Mouse (Mus musculus): ENCODE data around the gene Ltbp1.

The Ltbp1 gene

DNA sequence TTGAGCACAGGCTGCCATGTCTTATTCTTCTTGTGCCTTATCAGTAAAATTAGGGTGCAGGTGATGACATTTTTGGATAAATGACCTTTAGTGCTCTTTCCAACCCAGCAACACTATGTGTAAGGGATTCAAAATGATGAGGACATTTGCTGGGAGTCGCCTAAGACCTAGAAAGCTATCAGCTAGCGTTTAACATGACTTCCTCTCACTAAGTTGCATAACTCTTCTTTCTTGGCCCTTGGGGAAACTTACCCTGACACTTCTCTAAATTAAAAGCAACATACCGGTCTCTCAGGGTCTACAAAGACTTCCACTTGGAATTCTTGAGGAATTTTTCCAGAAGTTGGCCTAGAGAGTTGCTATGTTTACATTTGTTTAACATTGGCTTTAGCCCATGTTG is 348.0 kb downstream of the Ltbp1 start:
- DNase-seq (ENCODE audit: low spot score in 2 of 2) = no peak

- DNase-seq (ENCODE audit: low spot score in 2 of 2) = no peak
Observed at GRCm38 (mm10) chr17:75355431-75355830, 350.1 kb downstream of the Ltbp1 start.

DNA sequence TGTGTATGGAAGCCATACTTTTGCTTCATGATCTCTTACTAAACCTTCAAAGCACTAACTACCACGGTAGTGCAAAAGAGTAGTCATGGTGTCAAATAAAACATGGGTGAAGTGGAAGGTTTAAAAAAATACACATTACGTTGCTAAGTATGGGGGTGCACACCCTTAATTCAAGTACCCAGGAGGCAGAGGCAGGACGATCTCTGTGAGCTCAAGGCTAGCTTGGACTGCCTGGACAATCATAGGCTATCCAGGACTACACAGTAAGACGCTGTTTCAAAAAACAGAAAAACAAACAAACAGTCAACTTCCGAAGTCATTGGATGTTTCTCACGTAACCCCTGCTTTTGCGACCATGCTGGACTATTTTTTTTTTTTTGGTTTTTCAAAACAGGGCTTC is 354.7 kb downstream of the Ltbp1 start:
- no peak for DNase-seq (ENCODE audit: low spot score in 2 of 2)

- DNase-seq (ENCODE audit: low spot score in 2 of 2) = no peak
Observed at GRCm38 (mm10) chr17:75366332-75366731, 361.0 kb downstream of the Ltbp1 start.

DNA sequence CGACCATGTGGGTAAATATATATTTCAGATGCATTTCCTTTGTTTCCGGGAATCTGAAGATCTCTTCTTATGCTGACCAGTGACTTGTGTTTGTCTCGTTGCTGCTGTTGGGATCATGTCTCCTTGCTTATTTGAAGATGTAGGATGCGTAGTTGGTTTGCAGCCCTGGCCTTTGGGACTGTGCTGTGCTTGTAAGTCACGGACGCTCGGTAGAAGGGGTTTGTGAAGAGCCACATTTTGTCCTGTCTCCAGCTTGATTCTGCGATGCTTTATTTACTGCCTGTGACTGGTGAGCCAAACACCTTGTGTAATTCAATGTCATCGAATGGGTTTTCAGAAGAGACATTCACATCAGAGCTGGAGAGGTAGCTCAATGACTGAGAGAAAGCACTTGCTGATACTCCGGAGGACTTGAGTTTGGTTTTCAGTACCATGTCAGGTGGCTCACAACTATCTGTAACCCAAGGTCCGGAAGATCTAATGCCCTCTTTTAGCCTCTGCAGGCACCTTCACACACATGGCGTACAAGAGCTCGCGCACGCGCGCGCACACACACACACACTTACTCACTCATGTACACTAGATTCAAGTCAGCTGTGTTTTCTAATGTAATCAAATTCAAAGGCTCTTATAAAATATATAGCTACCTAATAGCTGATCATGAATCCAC is 362.3 kb downstream of the Ltbp1 start:
- DNase-seq (ENCODE audit: low spot score in 2 of 2) = no peak

GRCm38 (mm10) chr17:75368580-75368979 is 363.2 kb downstream of the Ltbp1 start:
- DNase-seq (ENCODE audit: low spot score in 2 of 2) = no peak

DNA sequence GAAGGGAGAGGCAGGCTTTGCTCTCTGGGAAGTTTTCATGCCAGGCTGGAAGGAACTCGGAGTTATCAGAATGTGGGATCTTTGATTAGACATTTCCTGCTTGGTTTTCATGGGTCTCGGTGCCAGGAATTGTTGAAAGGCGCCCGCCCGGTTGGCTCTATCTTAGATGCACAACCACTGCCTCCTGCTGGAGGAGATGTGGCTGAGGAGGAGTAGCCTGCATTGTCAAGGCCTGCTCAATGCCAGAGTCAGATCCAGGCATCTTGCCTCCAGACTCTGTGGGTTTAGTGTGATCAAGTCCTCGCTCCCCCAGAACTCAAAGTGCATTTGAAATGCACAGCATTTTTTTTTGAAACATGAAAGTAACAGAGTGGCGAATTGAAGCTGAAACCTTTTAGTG is 364.0 kb downstream of the Ltbp1 start:
- DNase-seq (ENCODE audit: low spot score in 2 of 2) = no peak

GRCm38 (mm10) chr17:75370120-75370519 is 364.8 kb downstream of the Ltbp1 start:
- peak in 1 of 2 experiments; percentile 35 for DNase-seq (ENCODE audit: low spot score in 2 of 2)

DNA sequence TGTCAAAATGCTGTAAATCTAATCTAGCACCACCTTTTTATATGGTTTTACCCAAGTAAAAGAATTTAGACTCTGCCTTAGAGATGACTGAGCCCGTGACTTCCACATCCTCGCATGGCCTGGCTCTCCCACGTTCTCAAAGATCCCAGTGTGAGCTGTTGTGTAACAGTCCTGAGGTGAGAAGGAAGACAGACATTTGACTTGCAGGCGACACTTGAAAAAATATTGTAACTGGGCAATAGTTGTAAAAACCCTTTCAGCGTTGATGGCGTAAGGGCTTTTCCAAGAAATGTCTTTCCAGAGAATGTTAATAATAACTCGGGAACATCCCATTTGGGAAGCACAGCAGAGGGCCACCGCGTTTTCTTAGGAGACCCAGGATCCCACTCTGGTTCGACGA is 366.3 kb downstream of the Ltbp1 start:
- DNase-seq (ENCODE audit: low spot score in 2 of 2) = no peak

DNA sequence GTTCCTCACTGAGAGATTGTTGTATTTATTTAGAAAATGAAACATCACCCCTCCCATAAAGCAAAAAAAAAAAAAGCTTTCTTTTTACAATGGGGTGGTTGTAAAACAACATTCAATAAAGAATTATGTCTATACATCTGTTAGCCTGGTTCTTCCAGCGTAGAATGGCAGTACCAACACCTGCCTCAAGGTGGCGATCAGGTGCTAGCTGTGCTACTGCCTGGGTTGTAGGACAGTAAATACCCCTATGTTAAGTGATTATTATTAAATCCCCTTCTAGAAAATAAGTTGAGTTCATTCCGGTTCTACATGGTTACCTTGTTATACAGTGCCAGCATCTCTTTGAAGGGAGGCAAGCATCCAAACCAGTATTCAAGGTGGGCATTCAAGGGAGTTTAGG is 367.0 kb downstream of the Ltbp1 start:
- peak; percentile 58 to 79 for DNase-seq (ENCODE audit: low spot score in 2 of 2)

GRCm38 (mm10) chr17:75374287-75375024 is 369.1 kb downstream of the Ltbp1 start:
- DNase-seq (ENCODE audit: low spot score in 2 of 2) = no peak

DNA sequence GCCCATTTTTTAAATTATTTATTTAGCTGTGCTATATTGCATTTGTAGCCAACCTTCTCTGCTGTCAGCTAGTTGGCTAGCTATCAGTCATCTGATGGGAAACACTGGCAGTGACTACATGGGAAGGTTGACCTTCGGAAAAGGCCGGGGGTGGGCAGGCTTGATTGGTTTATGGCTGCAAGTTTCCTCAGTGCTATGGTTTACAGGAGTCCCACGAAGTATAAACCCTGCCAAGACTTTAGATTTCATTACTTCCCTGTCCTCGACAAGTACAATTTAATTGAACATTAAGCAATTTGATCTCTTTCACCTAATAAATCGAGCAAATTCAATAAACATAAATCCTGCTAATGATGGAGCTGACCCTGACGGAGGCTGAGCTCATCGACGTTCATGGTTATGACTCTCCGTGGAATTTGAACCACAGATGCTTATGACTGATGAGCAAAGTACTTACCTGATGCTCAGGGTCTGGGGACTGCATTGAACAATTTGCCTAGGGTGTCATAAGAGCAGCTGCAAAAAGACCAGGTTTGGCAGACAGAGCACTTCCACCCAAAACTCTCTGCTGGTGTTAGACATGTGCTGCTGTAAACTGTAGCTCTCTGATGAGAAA is 373.0 kb downstream of the Ltbp1 start:
- no peak for DNase-seq (ENCODE audit: low spot score in 2 of 2)

DNA sequence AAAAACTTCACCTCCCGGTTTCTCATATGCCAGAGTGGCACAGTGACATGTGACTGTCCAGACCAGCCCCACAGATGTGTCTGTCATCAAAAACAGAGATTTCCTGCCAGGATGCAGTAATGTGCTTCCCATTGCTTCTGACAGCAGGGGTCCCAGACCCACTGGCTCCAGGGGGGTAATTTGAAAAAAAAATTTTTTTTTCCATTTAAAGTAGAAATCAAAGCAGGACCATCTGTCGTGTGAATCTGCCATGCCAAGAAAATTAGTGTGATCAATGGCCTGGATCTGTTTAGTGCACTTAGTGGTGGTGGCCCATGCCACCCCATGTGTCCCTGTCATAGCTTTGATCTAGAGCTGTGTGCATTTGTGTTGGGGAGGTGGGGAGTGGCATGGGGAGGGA is 374.8 kb downstream of the Ltbp1 start:
- DNase-seq (ENCODE audit: low spot score in 2 of 2) = no peak

DNA sequence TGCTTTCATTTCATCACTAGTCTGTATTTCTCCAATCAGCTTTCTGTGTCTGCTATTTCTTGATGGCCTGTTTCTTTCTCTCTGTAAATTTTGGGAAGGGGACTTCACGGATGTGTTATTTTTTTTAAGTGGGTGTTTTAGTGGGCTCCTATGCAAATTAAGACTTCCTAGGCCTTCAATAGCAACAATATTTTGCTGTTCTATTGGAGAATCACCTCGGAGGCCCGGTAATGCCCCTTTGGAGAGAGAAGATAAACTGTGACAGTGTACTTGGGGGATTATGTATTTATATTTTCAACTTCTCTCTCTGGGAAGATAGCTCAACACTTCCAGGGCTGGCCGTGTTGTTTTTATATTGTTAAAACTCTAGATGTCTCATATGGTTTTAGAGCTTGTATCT is 383.0 kb downstream of the Ltbp1 start:
- no peak for DNase-seq (ENCODE audit: low spot score in 2 of 2)

GRCm38 (mm10) chr17:75390142-75390541 is 384.8 kb downstream of the Ltbp1 start:
- DNase-seq (ENCODE audit: low spot score in 2 of 2) = no peak

- no peak for DNase-seq (ENCODE audit: low spot score in 2 of 2)
Observed at GRCm38 (mm10) chr17:75391429-75392192, 386.2 kb downstream of the Ltbp1 start.

- DNase-seq (ENCODE audit: low spot score in 2 of 2) = no peak
Observed at GRCm38 (mm10) chr17:75406405-75406804, 401.0 kb downstream of the Ltbp1 start.

GRCm38 (mm10) chr17:75416861-75417260 is 411.5 kb downstream of the Ltbp1 start:
- DNase-seq (ENCODE audit: low spot score in 2 of 2) = no peak

DNA sequence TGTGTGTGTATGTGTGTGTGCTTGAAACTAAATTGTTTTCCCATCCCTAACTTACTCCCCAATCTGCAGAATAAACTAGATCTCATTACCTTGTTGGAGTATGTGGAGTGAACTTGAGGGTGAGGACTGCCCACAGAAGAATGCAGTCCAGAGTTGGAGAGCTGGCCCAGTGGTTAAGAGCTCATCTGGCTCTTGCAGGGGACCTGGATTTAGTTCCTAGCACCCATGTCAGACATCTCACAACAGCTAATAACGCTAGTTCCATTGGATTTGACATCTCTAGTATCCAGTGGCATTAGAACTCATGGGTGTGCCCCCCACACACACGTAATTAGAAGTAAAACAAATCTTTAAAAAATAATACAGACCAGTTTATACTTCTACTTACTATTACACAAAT is 428.8 kb downstream of the Ltbp1 start:
- DNase-seq (ENCODE audit: low spot score in 2 of 2) = no peak

- DNase-seq (ENCODE audit: low spot score in 2 of 2) = no peak
Observed at GRCm38 (mm10) chr17:75434871-75435270, 429.5 kb downstream of the Ltbp1 start.

- no peak for DNase-seq (ENCODE audit: low spot score in 2 of 2)
Observed at GRCm38 (mm10) chr17:75435599-75435998, 430.2 kb downstream of the Ltbp1 start, which contains the start of gene Rasgrp3. Gene Rasgrp3 (plus strand): TSS chr17:75435896.

GRCm38 (mm10) chr17:75436095-75436494 is 430.7 kb downstream of the Ltbp1 start:
- no peak for DNase-seq (ENCODE audit: low spot score in 2 of 2)
